Mouse (Mus musculus) embryo, embryonic 9.5 days (tissue): ENCODE results near the gene Gm27235.
"Not testable (repeated sequence)": the region's sequence is repeated elsewhere in the genome, so short reads cannot be mapped to it uniquely, and the experiment has no call there.

Experiments
- DNase-seq: peaks from one replicate; pipeline ENCODE4 v3.0.0-alpha.2; 2017; ENCODE audit errors: extremely low spot score

Gm27235 gene

DNA sequence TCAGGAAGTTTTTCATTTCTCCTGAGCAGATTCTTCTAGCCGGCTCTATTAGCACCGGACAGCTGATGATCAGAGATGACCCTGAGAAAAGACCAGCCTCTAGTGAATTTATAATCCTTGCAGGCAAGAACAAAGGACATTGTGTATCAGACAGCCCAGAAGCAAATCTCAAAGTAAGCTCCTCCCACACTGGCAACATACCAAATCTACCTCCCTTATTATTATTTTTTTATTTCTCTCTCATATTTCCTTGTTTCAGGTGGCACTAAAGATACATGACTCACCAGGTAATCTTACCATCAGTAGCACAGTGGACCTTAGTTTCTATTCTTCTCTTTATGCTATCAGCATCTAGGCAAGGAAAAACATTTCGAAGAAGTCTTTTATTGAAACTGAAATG, at the start of gene Gm27235, which contains the start of gene D730048I06Rik:
Gene Gm27235, minus strand, starts transcription at position 101 of the 400 bp plus-strand sequence.
Gene D730048I06Rik, minus strand, starts transcription at position 112 of the 400 bp plus-strand sequence.
- DNase-seq, result no peak

DNA sequence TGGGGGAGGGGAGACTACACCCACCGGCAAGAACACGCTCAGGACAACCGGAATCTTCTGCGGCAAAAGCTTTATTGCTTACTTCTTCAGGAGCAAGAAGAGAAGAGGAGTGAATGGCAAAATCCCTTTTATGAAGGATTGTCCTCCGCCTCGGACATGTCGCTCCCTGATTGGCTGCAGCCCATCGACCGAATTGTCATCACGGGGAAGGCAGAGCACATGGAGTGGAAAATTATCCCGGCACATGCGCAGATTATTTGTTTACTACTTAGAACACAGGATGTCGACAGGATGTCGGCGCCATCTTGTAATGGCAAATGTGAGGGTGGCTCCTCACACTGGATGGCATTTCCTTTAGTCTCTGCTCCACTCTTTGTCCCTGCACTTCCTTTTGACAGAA, 28.0 kb upstream of the Gm27235 start:
- DNase-seq, result not testable (repeated sequence)

DNA sequence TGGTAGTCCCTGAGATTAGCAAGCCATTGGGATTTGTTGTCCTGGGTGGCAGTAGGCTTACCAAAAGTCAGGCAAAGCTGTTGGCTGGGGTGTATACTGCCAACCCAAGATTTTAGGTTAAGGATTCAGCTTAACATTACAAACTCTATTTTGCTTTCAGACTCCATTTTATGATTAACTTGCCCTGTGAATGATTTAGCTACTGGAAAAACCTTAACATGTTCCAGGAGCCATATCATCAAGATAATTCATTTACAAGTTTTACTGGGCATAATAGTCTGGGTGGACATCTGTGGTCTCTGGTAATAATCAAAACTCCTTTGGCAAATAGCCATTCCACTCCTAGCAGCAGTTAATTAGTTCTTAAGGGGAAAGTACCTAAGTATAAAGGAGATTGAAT, 8.2 kb upstream of the Gm27235 start:
- no peak for DNase-seq

DNA sequence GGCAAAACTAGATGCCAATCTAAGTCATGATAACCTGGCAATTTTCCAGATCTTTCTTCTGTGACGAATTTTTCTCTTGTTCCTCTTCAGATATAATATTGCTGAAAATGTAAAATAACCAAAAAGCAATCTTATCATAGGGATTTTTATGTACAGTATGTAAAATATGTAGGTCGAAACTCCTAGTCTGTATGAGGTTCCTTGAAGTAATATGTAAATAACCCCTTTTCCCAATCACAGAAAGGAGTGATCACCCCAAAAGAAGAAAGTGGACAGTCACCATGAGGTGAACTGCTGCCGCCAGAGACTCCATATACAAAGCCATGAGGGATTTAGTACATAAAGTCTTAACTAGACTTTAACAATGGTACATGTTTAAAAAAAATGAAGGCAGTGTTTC, 11.9 kb downstream of the Gm27235 start, which contains the start of gene Gm17727:
Gene Gm17727, minus strand, starts transcription at position 101 of the 400 bp plus-strand sequence.
- DNase-seq, result no peak

DNA sequence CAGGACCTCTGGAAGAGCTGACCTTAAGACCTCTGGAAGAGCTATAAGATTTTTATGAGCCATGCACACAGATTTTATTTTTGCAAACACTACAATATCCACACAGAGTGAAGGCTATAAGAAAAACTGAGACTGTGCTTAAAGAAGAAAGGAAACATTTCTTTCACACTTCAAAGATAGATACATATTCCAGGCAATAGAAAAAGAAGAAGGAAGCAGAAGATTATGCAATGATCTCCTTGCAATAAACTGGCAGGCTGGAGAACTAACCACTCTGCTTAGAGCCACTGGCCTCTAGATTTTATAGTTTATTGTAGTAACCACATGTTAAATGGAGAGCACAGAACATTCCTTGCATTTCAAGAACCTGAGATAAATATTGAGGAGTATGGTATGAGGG, 33.1 kb downstream of the Gm27235 start:
- no peak for DNase-seq

DNA sequence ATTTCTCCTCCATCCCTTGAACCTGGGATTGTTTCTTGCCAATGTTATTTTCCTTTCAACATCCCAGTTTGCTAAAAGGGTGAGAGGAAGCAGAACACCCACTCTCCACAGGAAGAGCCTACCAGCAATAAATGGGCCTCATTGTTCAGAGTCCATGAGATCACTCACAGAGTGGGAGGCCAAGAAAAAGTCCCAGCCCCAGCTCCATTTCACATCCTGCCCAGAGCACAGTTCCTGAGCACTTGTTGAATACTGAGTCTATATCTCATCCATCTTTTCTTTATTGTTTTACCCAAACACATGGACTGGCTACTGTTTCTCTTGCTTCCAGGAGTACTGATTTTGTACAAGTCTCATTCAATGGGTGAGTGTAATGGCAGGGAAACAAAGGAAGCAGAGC, 49.2 kb downstream of the Gm27235 start, which contains the start of gene Gm17677:
Gene Gm17677, plus strand, starts transcription at position 301 of the 400 bp plus-strand sequence.
- no peak for DNase-seq
